Mouse (Mus musculus) heart, adult 18-20 months (tissue): ENCODE data around the gene Tmem235. TPM values are rescaled to one million over a fixed set of nuclear protein-coding genes. Genes with fewer than 3 reads are reported as not detected.

Source experiments
- DNase-seq, 2 experiments: peaks; one replicate each; pipeline ENCODE4 v3.0.0; 2021 to 2022; ENCODE audit warnings: mixed read lengths in 1 of 2
- total RNA-seq, 2 experiments: library from RNA; stranded (reverse); gene quantifications; 2 replicates each; pipeline ENCODE4 v1.2.3; 2021

Gene Tmem235
- total RNA-seq, 2 experiments from 2014 or later: not detected

DNA sequence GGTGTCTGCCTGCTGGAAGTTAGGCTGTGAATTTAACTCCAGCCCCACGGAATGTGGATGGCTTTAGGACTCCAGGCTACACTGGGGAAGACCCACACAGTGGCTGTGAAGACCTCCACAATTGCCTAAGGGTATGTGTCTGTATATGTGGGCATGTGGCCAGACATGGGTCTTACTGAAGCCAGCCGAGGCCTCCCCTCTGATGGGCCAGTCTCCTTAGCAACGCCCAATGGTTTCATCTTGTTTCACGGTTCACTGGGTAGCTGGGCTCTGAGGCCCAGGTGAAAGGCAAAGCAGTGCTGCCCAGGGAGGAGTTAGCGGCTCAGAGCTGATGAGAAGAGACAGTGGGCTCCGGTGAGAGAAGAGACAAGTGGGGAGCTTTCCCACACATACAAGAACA lies 5.4 kb downstream of the Tmem235 start:
- no peak for DNase-seq

DNA sequence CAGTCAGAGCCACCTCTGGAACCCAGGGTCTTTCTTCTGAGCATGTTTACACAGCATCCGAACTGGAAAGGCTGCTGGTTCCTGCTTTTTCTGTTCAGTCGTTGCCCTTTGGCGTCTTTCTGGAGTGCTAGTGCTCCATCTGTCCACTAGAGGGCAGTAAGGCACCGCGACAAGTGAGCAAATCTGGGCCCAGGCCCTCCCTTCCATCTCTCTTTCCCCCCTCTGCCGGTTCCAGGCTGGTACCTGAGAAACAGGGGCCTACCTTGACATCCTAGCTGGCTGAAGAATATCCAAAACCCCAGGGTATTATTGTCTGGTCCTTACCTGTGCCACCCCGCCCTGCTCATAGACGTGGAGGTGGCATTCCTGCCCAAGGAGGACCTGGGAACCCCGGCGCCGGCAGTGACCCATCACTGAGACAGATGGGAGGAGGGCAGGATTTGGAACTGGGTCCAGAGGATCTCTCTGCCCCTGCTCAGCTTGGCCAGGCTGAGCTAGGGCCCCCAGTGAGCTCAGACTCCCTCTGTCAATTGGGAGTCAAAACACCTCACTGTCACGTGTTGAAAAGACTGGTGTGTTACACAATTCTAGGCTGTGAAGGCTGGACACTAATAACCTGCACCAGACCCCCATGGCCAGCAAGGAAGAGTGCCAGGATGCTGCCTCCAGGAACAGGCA lies 10.3 kb downstream of the Tmem235 start:
- peak; percentile 79 to 91 for DNase-seq

DNA sequence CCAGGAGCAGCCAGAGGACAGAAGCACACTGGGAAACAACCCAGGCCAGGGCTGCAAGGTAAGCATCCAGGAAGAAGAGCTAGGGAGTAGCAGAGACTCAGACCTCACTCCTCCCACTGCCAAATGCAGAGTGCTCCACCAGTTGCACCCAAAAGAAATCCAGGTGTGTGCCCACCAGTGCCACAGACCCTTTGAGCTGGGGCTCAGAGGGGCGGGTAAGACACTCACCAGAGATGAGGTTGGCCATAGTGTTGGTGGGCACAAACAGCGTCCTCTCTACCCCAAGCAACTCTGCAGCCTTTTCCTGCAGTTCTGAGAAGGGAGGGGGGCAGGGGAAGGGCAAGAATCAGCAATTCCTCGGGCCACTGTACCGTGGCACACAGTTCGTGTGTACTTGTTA lies 10.8 kb downstream of the Tmem235 start:
- DNase-seq: no peak

DNA sequence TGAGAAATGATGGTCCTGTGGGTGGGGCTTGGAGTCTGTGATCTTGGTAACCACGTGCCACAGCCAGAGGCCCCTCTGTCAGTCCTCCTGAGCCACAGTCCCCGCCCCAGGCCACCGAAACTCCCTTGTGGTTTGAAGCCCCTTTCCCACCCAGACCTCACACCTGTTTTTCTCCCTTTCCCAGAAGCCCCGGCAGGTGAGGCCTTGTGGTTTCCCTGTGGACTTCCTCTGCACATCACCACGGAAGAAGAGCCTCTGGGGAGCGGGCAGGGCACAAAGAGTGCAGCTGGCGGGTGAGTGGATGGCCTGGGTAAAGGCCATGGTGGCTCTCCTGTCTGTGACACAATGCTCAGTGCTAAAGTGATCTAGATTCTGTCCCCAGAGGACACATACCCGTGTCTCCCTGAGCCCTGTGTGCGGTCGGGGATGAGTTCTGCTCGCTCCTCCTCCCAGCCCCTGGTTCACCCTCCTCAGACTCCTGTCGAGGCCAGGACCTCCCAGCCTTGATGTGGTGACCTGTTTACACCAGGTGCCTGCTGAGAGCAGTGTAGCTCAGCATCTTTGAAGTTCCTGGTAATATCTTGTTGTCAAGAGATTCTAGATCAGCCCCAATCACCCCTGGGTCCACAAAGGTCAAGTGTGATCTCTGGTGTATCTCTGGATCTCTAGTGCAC lies 11.5 kb downstream of the Tmem235 start:
- peak in 1 of 2 experiments; percentile 44 for DNase-seq

DNA sequence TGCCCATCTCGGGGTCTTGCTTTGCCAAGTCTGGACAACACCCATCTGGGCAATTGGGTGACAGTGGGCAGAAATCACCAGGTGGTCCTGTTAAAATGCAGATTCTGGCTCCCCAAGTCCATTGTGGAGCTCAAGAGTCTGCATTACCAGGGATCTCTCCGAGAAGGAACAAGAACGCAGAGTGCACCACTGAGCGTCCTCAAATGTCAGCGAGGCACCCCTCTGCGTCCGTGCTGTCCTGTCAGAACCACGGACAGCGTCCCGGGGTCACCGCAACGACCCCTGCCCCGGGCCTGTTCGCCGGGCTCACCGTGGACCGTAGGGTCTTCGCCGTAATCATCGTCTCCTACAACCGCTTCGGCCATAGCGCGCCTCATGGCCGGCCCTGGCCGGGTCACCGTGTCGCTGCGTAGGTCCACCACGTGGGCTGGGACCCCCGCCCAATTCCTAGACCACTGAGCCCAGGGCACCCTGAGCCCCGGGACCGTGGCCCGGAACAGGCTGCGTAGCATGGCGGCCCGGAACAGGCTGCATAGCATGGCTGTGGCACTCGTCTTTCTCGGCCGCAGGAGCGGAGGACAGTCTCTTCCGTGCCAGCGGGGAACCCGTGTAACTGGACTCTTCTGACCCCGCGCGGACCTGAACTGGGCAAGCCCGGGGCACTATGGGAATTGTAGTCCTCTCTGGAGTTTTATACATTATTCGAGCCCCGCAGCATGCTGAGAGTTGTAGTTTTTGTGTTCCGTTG lies 12.5 kb downstream of the Tmem235 start, which contains the start of gene Tha1:
Gene Tha1 (minus strand): TSS at position 621 of the 748 bp plus-strand sequence.
- DNase-seq: peak; percentile 88

DNA sequence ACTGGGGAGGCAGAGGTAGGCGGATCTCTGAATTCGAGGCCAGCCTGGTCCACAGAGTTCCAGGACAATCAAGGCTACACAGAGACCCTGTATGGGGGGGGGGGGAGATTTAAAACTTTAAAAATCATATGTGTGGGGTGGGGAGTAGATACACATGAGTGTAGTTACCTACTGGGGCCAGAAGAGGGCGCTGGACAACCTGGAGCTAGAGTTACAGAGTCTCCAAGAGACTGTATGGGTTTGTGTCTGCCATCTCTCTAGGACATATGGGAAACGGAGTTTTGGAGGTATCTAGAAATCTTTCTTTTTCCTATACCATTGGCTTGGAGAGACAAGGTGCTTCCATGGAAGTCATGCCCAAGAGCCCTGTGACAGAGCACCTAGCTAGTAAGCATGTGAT lies 13.9 kb downstream of the Tmem235 start:
- no peak for DNase-seq

DNA sequence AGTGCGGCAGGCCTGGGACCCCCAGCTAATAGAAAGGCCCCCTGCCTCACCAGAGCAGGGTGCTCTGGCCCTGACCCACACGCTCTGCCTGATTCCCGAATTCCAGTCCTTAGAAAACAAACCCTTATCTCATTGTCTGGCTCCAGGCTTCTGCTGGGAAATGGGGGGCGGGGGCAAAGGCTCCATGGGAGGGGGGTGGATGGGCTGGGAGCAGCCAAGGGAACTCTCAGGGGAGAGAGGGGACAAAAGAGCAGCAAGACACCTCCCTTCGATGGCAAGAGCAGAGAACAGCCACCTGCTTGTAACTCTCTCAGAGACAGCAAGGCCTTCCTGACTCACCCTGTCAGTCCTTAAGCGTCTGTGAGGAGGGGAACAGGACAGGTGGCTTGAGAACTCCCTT lies 15.1 kb downstream of the Tmem235 start:
- no peak for DNase-seq

DNA sequence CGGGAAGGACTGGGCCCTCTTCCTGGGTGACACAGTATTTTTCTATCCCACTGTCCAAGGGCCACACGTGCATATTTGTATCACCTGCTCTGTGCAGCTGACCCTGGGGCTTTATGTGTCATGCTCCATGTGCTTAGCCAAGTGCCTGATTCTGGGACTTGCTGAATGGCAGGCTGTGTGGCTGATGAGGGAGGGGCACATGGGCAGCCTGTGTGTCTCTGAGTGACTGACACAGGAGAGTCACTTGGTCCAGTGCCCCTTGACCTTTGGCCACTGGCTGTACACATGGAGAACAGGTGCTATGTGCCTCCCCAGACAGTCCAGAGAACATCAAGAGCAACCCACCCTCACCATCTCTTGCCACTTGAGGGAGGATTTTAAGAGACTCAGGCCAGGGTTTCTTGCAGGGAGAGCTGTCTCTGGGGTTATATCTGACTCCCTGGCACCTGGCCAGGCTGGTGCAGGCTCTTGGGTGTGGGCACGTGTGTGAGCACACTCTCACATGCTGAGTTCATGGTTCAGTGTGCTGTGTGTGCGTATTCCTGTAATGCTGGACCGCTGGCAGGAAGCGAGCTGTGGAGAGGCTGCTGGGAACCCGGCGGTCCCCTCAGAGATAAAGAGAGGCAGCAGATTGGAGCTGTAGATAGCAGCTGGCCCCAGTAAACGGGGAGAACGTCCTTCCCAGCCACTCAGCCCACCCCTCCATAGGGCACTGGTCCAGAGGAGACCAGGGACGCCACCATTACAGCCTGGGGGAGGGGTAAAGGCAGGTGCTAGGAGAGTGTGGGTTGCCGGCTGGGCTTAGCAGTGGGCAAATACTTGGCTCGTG lies 17.6 kb downstream of the Tmem235 start:
- peak; percentile 39 to 42 for DNase-seq

DNA sequence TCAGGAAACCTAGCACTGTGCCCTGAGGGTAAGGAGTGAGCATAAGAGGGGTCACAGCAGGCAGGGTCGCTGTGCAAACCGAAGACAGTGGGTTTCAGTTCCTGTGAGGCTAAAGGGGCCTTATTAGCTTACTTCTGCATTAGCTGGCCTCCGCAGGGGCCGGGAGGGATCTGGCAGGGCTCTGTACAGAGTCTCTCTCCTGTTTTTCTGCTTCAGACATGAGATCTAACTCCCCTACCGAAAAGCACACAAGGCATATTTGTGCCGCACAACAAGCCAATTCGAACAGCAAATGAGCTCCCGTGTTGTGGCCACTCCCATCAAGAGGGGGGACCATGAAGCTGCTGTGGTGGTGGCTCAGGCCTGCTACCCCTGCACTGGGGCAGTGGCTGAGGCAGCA lies 18.3 kb downstream of the Tmem235 start:
- DNase-seq: no peak

DNA sequence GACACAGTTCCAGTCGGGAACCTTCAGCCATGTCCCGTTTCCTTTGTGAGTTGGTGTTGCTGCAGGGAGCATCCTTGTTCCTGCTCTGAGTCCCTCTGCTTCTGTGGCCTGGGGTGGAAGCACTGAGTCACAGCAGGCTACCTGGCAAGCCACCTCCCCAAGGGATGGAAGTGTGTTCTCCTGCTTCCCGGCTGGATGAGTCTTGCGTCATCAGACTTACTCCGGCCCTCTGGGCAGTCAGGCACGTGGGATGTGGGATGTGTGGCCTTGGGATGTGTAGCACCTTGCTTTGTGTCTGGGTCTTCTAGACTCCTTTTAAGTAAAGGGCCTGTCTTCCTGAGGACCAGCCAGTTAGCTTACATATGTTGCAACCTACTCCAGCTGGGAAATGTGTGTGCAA lies 19.1 kb downstream of the Tmem235 start:
- no peak for DNase-seq

DNA sequence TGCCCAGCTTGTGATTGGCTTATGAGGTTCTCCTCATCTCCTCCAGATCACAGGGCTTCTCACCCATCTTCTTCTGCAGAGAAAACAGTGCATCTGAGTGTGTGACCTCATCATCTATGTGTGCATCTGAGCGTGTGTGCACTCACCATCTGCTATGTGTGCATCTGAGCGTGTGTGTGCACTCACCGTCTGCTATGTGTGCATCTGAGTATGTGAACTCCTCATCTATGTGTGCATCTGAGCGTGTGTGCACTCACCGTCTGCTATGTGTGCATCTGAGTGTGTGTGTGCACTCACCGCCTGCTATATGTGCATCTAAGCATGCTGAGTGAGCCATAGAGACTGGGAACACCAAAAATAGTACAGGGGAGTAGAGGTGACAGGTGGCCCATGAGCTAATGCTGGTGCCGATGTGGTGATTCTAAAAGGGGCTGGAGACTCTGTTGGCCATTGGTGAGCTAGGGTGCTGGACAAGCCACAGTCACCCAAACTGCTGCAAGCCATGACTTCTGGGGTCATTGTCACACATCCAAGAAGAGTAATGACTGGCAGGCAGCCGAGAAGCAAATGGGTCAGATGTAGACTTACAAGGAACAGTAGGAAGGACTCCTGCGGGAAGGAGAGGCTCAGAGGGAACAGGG lies 19.9 kb downstream of the Tmem235 start:
- no peak for DNase-seq

DNA sequence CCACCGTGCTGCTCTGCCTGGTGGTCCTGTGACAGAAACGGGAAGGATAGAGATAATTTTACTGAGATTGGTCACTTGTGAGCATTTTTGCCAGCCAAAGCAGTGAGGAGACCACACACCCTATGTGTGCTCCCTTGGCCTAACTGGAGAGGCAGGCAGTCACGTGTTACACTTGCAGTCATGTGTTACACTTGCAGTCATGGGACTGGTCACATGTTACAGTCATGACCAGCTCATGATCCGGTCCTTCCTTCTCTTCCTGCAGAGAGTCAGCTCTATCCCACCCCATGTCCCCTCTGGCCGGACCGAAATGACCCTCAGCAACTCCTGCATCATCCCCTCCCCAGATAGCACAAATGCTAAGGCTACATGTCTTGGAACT lies 20.4 kb downstream of the Tmem235 start:
- no peak for DNase-seq

DNA sequence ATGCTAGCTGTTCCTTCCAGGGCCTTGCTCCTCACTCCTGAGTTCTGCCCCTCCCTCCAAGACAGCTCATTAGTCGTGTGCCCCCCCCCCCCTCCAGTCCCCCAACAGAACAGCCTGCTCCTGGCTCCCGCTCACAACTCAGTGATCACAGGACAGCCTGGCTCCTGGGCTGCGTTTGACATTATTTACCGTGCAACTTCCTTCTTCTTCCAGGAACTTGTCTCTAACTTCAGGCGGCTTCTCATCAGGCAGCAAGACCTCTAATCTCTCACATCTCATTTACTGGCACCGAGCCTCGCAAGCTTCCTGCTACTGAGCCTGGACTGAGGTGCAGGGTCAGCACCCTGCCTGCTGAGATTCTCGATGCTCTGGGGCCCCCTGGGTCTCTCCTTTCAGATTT lies 21.2 kb downstream of the Tmem235 start:
- DNase-seq: peak; percentile 38 to 59

DNA sequence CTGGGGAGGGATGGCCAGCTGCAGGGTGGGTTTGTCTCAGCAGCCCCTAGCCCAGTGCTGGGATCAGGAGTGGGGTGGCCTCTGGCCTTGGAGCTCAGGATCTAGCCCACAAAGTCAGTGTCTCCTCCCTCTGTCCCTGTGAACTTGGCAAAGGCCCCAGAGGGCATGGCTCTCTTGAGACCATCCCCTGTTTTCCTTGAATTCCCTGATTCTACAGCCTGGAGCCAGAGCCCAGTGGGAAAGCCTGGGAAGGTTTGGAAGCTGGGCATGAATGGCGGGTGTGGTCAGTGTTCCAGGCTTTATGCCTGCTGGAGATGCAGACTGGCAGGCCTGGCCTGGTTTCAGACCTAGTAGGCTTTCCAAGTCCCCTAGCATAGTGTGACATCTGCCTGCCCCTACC lies 21.7 kb downstream of the Tmem235 start:
- no peak for DNase-seq

DNA sequence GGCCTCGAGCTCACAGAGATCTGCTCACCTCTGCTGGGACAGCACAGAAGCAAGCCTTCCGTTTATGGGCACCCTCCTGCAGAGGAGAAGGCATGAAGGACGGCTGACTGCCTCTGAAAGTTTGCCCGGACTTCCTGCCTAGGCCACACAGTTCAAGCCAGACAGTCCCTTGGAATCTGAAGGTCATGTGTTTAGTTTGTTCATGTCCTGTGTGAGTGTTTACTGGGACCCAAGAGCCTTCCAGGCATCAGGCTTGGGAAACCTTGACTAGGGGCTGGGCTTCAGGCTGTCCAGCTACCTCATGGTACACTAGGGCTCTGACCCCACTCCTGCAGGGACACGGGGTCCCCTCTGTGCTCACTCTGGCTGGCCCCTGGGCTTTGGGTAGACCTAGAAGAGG lies 25.4 kb downstream of the Tmem235 start:
- DNase-seq: no peak

DNA sequence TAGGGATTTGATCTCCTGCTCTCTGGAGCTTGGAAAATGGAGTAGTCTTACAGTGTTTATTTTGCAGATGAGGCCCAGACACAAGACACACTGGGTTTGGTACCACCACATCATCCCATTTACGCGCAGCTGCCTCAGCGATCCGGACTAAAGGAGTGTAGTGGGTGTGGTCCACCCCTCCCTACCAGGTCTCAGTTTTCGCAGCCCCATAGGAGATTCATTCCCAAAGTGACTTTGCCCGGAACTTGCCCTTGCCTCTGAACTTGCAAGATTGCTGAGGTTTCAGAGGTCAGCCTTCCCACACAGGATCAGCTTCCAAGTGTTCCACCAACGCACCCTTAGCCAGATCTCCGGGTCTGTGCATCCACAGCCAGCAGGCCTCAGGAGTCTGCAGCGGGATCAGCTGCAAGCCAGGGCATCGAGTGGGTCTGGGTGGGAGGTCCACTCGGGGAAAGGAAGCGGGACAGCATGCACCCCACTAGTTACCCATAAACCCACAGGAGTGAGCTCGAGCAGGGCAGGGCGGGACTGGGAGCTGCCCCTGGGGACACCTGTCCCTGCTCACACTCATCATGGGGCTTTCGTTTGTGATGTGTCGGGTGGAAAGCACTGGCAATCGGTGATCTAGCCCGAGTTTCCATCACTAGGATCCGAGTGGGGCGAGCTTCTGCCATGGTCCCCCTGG lies 27.8 kb downstream of the Tmem235 start:
- DNase-seq: no peak

DNA sequence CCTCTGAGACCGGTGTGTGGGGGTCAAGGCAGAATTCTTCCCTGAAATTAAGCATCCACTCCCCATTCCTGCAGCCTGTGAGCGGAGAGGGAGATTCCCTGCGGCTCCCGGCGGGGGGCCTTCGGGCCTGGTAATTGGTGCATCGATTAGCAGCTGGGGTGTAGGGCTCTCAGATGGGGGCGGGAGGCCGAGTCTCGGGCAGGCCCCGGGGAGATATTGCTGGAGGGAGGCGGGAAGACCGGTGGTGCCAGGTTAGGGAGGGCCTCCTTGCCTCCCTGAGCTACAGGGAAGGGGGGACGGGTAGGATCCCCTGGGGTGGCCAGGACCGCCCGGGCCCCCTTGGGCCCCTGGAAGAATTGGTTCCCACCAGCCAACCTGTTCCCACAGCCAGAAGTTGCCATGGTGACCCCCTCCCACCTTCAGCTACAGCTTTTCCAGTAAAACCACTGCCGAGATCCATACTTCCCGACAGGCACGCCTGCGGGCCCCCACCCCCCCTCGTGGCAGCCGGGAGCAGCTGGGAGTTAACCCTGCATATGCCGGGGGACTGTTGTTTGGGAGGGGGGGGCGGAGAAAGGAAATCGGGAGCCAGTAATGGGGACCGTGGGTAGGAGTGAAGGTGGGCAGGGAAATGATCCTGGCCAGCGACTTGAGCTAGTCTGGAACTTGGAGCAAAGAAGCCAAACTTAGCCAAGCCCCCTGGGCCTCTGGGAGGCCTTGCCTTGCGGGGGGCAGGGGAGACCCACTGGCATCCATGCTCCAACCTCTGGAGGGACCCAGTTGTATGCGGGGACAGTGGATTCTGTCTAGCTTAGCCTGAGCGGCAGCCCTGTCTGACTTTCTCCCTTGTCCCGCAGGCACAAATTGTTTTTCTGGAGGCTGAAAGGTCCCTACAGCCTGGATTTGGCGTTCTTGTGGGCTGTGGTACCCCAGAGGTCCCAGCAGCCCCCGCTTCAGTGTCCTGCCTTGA lies 28.6 kb downstream of the Tmem235 start:
- DNase-seq: no peak

DNA sequence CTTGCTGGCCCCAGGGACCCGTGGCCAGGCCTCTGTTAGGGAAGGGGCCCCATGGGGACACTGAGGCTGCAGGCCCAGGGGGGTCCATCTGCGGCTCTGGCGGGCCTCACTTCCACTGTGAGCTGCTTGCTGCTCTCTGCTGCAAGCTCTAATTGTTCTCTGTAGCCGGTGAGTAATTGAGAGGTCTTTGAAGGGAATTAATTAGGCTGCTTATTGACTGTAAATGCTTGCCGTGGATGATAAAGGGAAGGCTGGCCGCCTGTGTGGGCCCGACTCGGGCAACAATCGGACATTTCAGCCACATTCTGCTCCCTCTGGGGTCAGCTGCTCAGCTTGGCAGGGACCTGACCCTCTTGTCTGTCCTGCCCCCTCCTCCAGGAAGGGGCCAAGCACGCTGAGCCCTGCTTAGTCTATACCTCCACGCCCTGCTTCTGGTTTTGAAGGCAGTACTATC lies 29.4 kb downstream of the Tmem235 start:
- DNase-seq: no peak

DNA sequence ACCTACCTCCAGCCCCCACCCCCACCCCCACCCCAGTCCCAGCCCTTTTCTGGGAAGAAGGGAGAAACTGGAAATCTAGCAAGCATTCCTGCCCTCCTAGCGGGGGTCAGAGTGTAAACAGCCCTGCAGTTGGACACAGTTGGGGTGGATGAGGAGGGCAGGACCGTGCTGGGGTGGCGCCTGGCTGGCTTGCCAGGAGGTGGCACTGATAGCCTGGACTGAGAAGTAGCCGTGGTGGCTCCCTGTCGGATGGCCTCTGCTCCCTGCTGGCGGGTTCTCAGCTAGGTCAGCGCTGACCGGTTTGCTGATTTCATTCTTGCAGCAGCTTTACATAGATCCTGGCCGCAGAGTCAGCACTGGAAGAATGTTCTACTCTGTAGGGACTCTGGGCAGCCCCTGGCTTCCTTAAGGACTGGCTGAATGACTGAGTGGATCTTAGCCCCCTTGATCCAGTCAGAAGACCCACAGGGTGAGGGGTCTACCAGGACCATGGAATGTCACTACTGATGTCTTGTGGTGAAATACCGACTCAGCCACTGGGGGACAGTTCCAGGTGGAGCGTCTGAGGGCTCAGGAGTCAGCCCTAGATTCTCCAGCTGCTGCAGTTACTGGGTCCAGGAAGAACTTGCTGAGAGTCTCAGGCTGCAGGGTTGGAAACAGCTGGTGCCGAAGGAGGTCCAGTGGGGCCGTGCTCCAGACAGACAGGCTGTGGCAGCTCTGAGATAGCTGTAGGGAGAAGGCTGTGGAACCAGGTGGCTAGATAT lies 30.1 kb downstream of the Tmem235 start:
- DNase-seq: no peak
